Mouse (Mus musculus) spleen, postnatal 14 days (tissue): ENCODE results near the gene Lgals8.

ENCODE experiments used
- DNase-seq, 2 experiments: peaks; one replicate each; pipeline ENCODE4 v3.0.0; 2021 to 2022; ENCODE audit warnings: low spot score in 2 of 2

Gene Lgals8

DNA sequence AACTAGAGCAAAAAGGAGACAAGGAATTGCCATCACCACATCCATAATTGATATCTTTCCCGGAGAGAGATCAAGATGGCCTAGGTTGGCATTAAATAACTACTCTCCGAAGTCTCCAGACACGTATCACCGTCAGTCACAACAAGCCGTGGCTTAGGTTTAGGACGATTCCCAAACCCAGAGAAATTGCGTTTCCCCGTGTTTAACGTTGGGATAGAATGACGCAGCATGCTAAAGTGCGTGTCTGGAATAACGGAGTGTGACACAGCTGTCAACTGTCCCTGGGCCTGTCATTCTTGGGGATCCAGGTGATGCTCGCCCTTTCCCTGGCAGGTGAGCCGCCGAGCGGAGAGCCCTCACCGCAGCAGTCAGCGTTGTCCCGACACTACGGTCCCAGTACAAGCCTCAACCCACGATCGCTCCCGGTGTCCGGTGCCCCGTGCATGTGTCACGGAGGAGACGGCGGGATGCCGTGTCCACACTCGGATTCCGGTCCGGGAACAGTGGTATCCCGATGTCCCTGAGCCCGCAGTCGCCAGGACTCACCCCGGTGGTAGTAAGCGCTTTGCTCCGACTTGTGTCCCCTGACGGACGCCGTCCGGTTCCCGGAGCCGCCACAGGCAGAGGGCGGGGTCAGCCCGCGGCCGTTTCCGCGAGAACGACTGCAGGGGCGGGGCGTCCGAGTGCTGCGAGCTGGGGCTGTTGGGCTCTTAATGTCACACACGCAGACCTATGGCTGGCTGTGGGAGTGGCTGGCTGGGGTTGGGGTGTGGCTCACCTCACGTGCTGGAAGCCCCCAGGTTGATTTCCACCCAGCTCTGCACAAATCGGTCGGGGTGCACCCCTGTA lies 3.6 kb downstream of the Lgals8 start:
- DNase-seq = peak; percentile 91 to 94

DNA sequence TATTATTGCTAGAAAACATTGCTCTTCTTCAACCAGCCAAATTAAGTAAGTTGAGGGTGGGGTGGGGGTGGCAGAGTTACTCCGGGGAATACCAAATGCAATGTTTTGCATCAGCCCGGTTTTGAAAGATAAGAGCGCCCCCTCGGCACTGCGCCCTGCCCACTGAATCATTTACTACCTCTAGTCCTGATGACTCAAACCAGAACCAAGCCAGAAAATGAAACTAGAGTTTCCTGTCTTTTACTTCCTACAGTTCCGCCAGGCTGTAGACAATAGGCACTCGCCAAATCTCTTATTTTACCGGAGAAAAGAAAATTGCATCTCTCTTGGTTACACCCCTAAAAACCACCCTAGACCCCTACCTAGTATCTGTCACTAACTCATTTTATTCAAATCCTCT lies 4.3 kb downstream of the Lgals8 start:
- peak; percentile 53 to 63 for DNase-seq

DNA sequence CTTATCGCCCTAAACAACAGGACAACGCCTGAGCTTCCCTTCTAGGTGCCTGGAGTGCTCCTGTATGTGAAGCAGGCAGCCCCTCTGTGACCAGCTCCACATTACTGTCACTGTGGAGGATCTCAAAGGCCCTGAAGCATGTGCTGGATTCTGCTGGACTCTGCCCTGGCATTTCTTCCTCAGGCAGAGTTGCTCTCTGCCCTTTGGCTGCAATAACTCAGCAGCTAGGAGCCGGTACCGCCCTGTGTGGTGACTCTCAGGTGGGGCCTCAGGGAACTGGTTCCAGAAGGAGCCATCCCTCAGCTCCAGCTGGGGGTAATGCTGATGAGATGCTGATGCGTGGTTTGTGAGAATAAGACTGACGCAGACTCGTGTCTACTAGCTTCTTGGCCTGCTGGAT lies 8.0 kb downstream of the Lgals8 start:
- no peak for DNase-seq

DNA sequence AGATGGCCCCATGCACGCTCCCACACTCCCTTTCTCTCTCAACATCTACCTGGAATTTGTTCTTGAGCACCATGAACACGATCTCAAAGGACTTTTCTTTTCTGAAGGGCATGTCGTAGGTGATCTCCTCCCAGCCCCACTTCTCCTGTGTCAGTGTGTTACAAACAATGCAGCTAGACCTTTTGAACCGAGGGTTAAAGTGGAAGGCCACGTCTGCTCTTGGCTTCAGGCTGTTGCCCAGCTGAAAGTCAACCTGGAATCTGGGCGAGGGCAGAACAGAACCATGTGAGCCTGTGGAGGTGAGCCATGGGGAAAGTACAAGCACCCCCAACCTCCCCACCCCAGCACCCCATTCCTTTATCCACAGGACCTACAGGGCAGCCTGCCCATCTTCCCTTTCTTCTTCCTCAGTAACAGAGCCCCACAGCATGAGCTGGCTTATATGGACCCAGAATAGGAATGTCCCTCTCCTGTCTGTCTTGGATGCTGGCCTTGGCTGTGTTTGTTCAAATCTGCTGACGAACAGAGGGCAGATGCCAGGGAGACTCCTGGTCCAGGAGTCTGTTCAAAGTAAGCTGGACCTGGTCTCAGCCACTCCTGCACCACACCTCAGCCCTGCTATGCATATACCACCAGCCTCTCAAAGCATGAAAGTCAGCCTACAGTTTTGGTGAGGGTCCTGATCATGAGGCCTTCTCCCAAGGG lies 9.9 kb downstream of the Lgals8 start:
- DNase-seq = no peak

DNA sequence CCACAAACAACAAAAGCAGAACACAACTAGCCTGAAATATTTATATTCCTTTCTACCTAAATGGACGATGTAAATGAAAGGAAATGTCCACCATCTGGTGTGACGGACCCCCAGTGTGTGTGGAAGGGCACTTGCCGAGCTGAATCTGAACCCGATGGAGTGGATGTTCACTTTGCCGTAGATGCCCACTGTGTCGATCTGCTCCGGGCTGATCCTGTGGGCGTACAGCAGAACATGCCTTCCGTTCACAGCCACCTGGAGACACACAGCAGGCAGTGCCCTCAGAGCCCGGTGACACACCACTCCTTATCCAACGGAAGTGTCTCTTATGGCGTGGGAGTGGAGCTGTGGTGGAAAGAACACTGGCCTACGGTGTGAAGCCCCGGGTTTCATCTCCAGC lies 11.6 kb downstream of the Lgals8 start:
- no peak for DNase-seq

DNA sequence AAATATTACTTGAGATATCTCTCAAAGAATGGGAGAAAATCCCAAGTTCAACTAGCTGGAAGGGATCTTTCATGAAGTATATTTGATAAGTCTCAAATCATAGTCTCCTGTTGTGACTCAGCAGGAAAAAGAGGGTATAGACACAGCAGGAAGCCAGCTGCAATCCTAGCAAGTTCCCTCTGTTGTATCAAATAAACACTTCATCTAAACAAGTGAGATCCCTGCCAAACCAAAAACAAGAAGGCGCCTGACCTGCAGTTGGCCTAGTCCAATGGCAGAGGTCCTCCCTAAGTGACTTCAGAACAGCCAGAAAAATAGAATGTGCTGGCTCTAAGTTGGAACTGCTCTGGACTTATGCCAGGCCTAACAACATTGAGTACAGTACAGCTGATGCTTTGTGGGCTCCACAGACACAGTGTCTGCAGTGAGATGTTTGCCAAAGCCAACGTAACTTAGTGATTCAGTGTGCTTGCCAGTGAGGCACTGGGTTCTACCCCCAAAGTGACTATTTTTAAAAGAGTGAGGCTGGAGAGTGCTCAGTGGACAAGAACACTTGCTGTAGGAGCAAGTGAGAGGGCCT lies 22.6 kb downstream of the Lgals8 start:
- DNase-seq = no peak

DNA sequence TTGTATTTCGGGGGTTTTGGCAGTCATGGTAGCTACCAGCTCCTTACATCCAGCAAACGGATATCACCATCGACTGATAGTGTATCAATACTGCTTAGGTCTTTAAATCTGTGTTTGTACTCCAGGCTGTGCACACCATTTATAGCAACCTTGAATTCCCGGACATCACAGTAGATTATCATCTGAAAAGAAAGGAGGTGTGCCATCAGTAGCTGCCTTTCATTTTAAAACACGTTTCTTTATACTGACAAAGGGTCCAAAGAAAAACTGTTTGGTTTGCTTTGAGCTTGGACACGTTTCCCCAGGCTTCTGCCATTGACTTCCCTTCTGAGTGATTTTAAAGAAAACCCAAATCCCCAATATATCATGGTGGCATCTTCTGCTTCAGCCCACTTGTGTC lies 23.9 kb downstream of the Lgals8 start:
- no peak for DNase-seq

DNA sequence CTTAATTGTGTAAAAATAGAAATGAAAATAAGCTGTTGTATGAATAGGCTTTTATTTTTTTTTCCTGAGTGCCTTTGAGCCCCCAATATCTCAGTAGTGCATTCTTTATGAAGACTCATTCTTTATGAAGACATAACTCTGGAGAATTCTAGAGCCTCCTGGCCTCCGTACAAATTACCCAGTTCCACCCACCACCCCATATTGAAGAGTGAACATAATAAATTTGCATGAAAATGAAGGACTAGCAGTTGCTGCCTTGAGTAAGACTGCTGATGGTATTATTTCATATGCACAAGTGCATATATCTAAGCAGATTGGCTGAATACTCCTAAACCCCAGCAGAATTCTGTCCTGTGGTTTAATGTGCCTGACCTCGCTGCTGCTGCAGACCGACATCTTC lies 25.2 kb downstream of the Lgals8 start:
- no peak for DNase-seq

DNA sequence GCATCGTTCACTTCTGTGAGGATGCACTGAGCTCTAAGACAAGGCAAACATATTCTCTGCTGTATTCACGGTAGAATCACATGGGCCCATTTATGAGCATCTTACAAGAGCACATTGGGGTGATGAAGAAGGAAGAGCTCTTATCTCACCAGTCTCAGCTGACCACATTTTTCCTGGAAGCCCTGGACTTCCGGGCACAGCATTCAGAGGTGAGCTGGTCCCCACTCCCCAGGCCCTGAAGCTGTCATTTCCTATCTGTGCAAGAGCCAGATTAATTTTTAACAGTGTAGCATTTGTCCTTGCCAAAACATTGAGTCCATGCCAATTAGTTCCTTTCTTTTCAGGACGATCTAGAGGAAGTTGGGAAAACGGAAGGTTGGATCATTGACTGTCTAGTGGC lies 30.9 kb downstream of the Lgals8 start:
- no peak for DNase-seq

DNA sequence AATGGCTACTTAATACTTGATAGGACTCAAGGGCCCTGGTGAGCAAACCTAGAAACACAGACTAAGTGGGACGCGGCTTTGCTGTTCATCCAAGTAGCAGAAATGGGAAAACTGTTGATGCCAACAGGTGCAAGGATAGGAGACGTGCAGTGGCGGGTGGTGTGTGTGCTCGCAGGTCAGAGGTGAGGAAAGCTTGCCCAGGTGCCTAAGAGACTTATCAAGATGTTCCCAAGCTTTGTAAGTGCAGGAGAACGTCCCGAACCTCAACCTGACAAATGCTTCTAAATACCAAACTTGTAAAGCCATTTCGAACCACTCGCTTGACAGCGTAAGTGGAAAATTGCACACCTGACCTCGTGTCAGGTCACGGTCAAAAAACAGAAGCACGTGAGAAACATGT lies 36.2 kb downstream of the Lgals8 start:
- DNase-seq = no peak

DNA sequence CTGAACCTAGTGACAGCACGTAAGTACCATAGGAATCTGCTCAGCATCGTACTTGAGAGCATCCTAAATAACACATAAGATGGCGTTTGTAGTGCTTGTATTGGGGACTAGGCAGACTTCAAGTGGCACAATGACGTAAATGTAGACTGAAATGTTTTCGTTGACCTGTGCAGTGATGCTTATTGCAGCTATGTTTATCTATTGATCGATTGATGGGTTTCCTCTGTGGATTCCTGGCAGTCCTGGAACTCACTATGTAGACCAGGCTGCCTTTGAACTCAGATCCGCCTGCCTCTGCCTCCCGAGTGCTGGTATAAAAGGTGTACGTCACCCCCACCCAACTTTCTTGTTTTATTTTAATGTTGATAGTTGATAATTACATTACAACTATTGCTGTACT lies 44.1 kb downstream of the Lgals8 start:
- no peak for DNase-seq

DNA sequence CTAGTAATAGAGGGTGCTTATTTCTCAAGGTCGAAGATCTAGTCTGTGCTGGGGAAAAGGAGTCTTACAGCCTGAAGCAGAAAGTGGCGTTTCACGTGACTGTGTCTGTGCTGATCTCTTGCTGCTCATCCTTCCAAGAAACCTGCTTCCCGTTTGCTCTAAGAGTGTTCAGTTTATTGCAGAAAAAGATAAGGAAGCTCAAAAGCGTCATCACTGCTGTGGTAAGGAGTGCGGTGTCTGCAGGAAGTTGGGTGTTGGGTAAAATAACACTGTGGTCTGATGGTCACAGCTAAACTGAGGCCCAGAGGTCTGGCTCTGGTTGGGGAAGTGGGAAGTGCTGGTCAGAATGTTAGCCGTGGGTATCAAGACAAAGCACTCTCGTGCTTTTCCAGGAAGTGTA lies 52.7 kb downstream of the Lgals8 start:
- no peak for DNase-seq

DNA sequence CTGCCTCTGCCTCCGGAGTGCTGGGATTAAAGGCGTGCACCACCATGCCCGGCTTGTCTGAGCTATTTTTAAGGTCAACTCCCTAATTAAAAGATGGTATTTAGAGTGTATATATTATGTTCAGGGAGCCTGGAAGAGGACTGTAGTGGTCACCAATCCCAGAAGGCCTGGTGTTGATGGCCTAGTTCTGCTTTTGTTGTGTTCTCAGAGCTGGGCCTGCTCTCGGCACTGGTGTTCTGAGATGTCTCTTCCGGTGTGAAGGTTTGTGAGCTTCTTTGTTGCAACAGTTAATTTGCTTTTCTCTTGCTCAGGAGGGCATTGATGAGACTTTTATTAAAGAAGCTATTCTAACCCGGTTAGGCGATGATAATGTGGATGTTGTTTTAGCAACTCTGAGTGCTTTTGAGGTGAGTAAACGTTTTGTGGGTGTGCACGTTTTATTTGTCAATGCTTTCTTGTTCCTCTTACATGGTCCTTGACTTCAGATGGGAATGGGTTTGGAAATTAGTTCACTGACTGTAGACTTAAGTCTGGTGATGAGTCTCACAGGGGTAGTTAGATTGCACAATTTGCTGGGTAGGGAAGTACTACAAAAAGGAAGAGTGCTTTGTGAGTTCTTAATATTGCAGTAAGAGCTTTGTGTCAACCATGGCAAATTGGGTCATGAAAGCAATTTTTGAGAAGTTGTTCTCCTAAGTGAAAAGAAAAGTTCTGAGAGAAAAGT lies 56.2 kb downstream of the Lgals8 start:
- no peak for DNase-seq

DNA sequence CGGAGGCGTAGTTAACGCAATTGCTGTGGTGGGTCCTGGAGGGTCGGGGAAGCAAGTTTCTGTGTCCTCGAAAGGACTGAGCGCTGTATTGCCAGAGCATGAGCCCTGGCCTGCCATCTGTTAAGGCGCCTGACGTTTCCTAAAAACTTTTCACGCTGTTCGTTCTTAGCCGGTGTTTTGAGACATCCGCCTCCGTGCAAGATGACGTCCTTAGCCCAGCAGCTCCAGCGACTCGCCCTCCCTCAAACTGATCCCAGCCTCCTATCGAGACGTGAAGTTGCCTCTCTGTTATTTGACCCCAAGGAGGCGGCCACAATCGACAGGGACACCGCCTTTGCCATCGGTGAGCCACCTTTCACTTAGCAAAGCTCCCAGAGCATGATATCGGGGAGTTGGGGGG lies 69.2 kb downstream of the Lgals8 start:
- no peak for DNase-seq

DNA sequence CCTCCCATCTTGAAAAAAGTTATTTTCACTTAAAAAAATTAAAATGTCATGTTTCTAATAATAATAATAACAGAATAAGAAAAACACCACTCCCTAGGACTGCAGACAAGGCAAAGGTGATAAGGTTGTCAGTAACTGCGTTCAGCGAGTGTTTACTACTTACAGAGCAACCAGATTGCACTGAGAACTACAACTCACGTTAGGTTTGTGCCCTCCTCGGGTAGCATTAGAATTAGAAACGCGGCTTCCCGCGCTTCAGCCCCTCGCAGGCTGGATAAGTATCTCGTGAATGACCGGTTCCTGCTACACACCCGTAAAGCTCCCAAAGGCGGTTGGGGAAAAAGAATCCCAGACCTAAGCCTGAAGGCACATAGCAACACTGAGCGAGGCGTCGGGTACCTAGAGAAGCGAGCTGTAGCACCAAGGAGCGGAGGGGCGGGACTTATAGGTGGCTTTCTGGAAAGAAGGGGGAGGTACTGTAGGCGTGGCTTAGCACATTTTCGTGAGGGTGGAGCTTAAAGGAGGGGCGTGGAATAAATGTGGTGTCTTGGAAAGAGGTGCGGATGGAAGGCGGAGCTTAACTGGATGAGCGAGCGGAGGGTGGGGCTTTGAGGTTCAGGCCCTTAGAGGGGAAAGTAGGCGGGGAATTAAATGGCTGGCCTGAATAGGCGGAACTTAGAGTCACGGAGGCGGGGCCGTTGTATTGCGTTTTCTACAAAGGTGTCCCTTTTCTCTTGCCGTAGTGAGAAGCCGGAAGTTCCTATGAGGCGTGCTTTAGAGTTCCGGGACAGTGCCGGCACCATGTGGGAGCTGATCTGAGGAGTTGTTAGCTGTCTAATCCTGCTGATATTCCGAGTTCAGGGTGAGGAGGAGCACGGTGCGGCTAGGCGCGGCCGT lies 69.9 kb downstream of the Lgals8 start, which contains the start of gene Heatr1:
Gene Heatr1 (plus strand): TSS at position 419 of the 897 bp plus-strand sequence.
- DNase-seq = peak; percentile 81 to 86
